Mouse (Mus musculus) heart, postnatal 25 days (tissue): ENCODE measurements around the gene Gpr152. TPM values are rescaled to one million over a fixed set of nuclear protein-coding genes. Genes with fewer than 3 reads are reported as not detected.
"Not testable (repeated sequence)": the region's sequence is repeated elsewhere in the genome, so short reads cannot be mapped to it uniquely, and the experiment has no call there.

ENCODE experiments used
- DNase-seq: peaks from one replicate; pipeline ENCODE4 v3.0.0; 2022; ENCODE audit warnings: low spot score
- intact Hi-C: fragments of 180-260 bp; cut with DNase I; formaldehyde crosslinking; loops from one replicate; pipeline ENCODE4 v1.15.1; 2025
- total RNA-seq, 2 experiments: library from RNA; stranded (reverse); gene quantifications; 2 replicates each; pipeline ENCODE4 v1.2.3; 2021

The Gpr152 gene
- total RNA-seq, 2 experiments from 2014 or later = not detected

GRCm38 (mm10) chr19:4106654-4107053 is 32.9 kb upstream of the Gpr152 start:
- no peak for DNase-seq
- intact Hi-C loops = no loop called here

DNA sequence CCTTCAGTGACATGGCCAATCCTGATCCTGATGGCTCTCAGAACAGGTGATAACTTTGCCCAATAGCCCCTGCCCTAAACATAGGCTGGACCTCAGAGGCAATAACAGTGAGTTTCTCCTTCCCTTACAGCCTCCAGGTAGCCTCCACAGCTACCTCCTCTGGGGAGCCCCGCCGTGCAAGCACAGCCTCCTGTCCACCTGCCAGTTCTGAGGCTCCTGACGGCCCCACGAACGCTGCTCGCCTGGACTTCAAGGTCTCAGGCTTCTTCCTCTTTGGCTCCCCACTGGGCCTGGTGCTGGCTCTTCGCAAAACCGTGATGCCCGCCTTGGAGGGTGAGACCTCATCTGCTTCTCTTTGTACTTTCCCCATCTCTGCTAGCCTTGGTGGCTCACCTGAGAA is 31.1 kb upstream of the Gpr152 start:
- intact Hi-C loops = no loop called here
- DNase-seq = no peak

DNA sequence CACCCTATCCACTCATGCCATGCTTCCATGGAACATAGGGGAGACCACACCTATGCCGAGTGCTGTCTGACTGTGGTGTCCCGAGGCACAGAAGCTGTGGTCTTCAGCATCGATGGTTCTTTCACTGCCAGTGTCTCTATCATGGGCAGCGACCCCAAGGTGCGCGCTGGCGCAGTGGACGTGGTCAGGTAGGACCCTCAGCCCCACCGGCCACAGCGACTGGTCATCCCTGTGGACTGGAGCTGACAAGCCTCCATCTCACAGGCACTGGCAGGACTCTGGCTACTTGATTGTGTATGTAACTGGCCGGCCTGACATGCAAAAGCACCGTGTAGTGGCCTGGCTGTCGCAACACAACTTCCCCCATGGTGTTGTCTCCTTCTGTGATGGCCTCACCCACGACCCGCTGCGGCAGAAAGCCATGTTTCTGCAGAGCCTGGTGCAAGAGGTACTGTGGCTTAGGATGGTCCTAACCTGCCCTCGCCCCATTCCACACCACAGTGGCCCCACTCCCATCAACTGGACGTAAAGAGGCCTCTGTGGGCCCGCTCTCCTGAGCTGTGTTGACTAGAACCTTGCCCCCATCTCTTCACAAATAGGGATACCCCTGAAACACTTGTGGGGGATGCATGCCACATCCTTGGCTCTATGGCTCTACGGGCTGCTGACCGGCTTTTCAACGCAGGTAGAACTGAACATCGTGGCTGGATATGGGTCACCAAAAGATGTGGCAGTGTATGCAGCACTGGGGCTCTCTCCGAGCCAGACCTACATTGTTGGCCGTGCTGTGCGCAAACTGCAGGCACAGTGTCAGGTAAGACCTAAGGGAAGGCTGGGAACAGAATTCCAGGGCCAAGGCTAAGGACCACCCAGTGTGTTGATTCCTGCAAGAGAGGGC is 27.3 kb upstream of the Gpr152 start:
- intact Hi-C loops = no loop called here
- DNase-seq = no peak

DNA sequence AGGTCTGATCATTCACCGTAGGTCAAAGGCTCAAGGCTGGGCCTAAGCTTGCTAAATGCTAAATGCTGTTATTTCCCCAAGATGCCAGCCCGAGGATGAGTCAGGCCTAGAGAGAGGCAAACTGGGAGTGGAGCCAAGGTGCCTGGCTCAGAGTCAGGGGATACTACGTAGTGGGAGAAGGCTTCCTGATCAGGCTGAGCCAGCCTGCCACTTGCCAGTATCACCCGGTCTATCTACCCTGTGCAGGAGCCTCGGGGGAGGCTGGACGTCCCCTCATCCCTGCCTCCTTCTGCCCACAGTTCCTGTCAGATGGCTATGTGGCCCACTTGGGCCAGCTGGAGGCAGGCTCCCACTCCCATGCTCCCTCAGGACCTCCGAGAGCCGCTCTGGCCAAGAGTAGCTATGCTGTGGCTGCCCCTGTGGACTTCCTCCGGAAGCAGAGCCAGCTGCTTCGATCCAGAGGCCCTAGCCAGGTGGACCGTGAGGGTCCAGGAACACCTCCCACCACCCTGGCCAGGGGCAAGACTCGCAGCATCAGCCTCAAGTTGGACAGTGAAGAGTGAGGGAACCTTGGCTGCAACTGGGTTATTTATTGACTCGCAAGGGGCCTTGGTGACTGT is 26.3 kb upstream of the Gpr152 start:
- intact Hi-C loops = no loop called here
- peak; percentile 60 for DNase-seq

- no peak for DNase-seq
- intact Hi-C loops = no loop called here
Measured at GRCm38 (mm10) chr19:4113806-4114230, 25.8 kb upstream of the Gpr152 start.

- intact Hi-C loops = no loop called here
- DNase-seq = no peak
Measured at GRCm38 (mm10) chr19:4114551-4114950, 25.0 kb upstream of the Gpr152 start.

GRCm38 (mm10) chr19:4115144-4115543 is 24.4 kb upstream of the Gpr152 start:
- DNase-seq = no peak
- intact Hi-C loops = no loop called here

- no peak for DNase-seq
- intact Hi-C loops = no loop called here
Measured at GRCm38 (mm10) chr19:4115816-4116215, 23.8 kb upstream of the Gpr152 start.

- intact Hi-C loops = no loop called here
- DNase-seq = no peak
Measured at GRCm38 (mm10) chr19:4117006-4117405, 22.6 kb upstream of the Gpr152 start.

DNA sequence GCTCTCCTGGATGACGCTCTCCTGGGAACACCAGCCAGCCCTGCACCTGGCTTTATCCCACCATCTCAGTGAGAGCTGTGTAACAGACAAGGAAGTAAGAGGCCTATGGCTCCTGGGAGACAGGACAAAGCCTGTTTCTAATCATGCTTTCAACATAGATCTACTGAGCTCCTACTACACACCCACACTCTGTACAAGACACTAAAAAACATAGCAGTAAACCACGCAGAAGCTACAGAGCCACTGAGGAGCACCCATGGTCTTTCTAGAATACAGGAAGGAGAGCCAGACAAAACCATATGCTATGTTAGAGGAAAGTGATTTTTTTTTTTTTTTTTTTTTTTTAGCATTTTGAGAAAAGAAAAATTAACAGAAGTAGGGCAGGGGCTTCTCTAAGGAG is 21.2 kb upstream of the Gpr152 start:
- DNase-seq = no peak
- intact Hi-C loops = loop anchor here (2.0 kb wide), 1 partner anchor 18 kb away; no protein-coding TSS in a partner anchor

GRCm38 (mm10) chr19:4119716-4120487 is 19.7 kb upstream of the Gpr152 start:
- no peak for DNase-seq
- intact Hi-C loops = loop anchor here (2.0 to 5.0 kb wide), 2 partner anchors 19 to 107 kb away; no protein-coding TSS in a partner anchor

GRCm38 (mm10) chr19:4120496-4120895 is 19.1 kb upstream of the Gpr152 start:
- intact Hi-C loops = loop anchor here (5.0 kb wide), 1 partner anchor 107 kb away; no protein-coding TSS in a partner anchor
- DNase-seq = no peak

- intact Hi-C loops = loop anchor here (5.0 kb wide), 1 partner anchor 106 kb away; no protein-coding TSS in a partner anchor
- DNase-seq = peak; percentile 94
Measured at GRCm38 (mm10) chr19:4121097-4121805, 18.3 kb upstream of the Gpr152 start.

DNA sequence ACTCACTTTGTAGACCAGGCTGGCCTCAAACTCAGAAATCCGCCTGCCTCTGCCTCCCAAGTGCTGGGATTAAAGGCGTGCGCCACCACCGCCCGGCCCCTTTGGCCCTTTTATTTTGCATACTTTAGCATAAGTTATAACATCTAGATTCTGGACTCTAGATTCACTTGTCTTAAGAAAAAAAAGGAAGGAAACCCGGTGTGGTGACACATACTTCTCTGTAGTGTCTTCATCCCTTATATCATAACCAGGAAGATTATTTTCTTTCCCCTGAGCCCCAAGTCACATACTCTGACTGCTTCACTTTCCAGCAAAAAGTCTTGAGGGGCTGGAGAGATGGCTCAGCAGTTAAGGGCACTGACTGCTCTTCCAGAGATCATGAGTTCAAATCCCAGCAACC is 17.7 kb upstream of the Gpr152 start:
- intact Hi-C loops = loop anchor here (5.0 kb wide), 1 partner anchor 105 kb away; no protein-coding TSS in a partner anchor
- not testable (repeated sequence) for DNase-seq

- DNase-seq = no peak
- intact Hi-C loops = loop anchor here (5.0 kb wide), 1 partner anchor 105 kb away; no protein-coding TSS in a partner anchor
Measured at GRCm38 (mm10) chr19:4122411-4123370, 16.9 kb upstream of the Gpr152 start.

DNA sequence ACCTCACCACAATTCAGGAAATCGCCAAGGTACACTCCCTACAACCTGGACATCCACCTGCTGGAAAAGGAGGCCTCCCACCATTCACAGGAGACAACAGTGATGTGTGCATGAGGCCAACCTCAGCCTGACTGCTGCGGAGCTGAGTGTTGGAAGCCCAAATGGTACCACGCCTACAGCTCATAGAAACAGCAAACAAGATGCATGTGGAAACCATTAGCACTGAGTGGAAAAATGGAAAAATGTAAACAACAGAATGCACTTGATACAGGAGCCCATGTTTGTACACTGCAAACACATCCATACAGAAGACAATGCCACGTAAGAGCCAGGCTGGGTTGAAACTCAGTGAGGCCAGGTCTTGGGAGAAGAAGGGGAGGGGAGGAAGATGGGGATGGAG is 15.2 kb upstream of the Gpr152 start:
- DNase-seq = no peak
- intact Hi-C loops = loop anchor here (5.0 kb wide), 1 partner anchor 103 kb away; no protein-coding TSS in a partner anchor

GRCm38 (mm10) chr19:4125268-4125667 is 14.3 kb upstream of the Gpr152 start:
- DNase-seq, intact Hi-C loops: not testable (repeated sequence)
